Mouse (Mus musculus) lung, adult 2 months (tissue): ENCODE results near the gene Camkmt. TPM values are rescaled to one million over a fixed set of nuclear protein-coding genes. Genes with fewer than 3 reads are reported as not detected.

Source experiments
- DNase-seq: peaks from one replicate; pipeline ENCODE4 v3.0.0; 2022
- H3K4me1 ChIP-seq: fragments of 200-500 bp; 2 replicates; pipeline ENCODE4 v1.6.1; 2011; ENCODE audit warnings: low read length; ENCODE audit not compliant: control insufficient read depth, insufficient read depth
- H3K4me3 ChIP-seq: fragments of 200-500 bp; replicated peaks from 2 replicates; pipeline ENCODE3; 2011; ENCODE audit warnings: low read depth, mild to moderate bottlenecking, control low read depth, low read length; ENCODE audit errors: extremely low read depth
- CTCF ChIP-seq: fragments of 200-500 bp; IDR thresholded peaks from 2 replicates; pipeline ENCODE4 v1.5.1; 2011; ENCODE audit warnings: mild to moderate bottlenecking, low read length, control low read depth; ENCODE audit not compliant: insufficient read depth
- POLR2A ChIP-seq: fragments of 200-500 bp; IDR thresholded peaks from 2 replicates; pipeline ENCODE4 v1.6.1; 2011; ENCODE audit warnings: low read depth, mild to moderate bottlenecking, control low read depth, low read length, borderline replicate concordance; ENCODE audit errors: extremely low read depth
- WGBS: fragments of 180-500 bp; shearing (Covaris S2); methylation state at CpG from one replicate; pipeline ENCODE4 v1.1.7; 2018; 5-methylcytosine and 5-hydroxymethylcytosine counted together
- polyA plus RNA-seq: library from polyadenylated mRNA; depleted of rRNA; stranded (reverse); fragments of >200 nt; gene quantifications from 2 replicates; pipeline ENCODE4 v1.2.3, GENCODE M21; 2012

Gene Camkmt
- polyA plus RNA-seq, 1 experiment, result 1.8 TPM

GRCm38 (mm10) chr17:85063560-85063959 is 26.8 kb upstream of the Camkmt start:
- Histone ChIP-seq H3K4me3 (no peak overlapping the region), H3K4me1 (no peaks in the 10 kb centered on the region)
- no peak for DNase-seq
- WGBS, result 84% methylated on average over 7 of the region's 7 CpGs
- TF ChIP-seq CTCF (no peak), POLR2A (no peak)

- no peak overlapping the region for H3K4me3 ChIP-seq
- 91% methylated on average over 7 of the region's 7 CpGs for WGBS
Observed at GRCm38 (mm10) chr17:85067331-85067730, 23.0 kb upstream of the Camkmt start.

DNA sequence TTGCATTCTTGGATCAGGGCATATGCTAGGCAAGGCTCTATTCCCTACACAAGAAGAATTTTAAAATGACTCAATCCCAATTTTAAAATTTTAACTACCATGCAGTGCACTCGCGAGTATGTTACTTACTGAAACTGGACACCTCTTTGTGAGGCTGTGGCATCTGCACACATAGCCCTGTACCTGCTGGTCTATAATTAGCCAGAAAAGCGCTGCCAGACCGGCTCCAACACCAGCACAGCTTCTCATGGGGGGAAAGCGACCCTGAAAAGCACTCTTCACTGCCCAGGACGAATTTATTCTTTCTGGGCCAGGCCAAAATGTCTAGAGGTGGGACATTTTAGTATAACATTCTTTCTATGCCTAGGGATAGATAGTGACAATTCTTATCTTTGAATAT is 19.7 kb upstream of the Camkmt start:
- Histone ChIP-seq H3K4me1 (no peaks in the 10 kb centered on the region), H3K4me3 (no peak overlapping the region)
- no peak for TF ChIP-seq POLR2A
- no peak for TF ChIP-seq CTCF
- DNase-seq, result no peak
- 83% methylated on average over 6 of the region's 6 CpGs for WGBS

More at GRCm38 (mm10) chr17:85067331-85067730, 23.0 kb upstream of the Camkmt start:
- H3K4me1 ChIP-seq, result no peaks in the 10 kb centered on the region
- no peak for DNase-seq
- no peak for TF ChIP-seq CTCF
- no peak for TF ChIP-seq POLR2A

DNA sequence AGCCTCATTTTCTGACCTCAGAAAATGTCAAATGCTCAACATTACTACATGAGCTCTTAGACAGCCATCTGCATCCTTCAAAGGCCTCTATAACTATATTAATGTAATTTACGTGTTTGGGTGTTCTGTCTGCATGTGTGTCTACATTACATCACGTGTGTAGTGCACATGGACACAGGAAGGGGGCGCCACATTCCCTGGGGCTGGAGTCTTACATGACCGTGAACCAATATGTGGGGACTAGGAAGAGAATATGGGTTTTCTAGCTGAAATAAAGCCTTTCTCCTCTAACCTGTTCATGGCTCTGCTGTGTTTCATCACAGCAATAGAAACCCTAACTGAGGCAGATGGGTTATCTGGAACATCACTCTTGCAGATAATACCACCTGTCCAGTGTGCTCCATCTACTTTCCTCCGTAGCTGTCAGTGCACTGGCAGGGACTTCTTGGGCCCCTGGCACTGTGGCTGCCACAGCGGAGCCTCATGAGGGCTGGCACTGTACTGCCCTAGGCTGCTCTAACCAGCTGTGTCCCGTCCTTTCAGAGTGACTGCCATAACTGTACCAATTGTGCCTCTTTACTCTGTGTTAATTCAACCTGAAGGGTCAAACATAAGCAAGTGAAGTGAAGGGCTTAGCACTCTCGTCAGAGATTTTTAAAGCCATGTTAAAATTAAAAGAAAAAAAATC is 19.1 kb upstream of the Camkmt start:
- no peak for TF ChIP-seq CTCF
- TF ChIP-seq POLR2A, result no peak
- H3K4me3 ChIP-seq, result no peak overlapping the region
- DNase-seq, result no peak
- WGBS, result 93% methylated on average over 8 of the region's 8 CpGs
- H3K4me1 ChIP-seq, result no peaks in the 10 kb centered on the region

DNA sequence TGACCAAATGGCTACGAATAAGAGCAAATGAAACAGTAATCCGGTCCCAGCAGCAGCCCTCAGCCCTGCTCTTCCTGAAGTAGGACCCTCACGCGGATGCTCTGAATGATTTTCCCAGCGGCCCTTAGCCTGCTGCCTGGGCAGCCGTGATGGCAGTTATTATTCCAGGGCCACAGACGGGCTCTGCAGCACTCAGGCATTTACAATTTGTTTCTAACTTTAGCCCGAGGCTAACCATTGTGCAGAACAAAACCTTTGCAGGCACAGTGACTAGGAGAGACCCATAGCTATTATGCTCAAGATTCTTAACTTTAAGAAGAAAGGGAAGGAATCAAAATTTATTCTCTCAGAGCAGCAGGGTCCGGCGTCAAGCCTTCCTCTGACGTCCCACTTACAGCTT is 18.0 kb upstream of the Camkmt start:
- no peak for DNase-seq
- Histone ChIP-seq H3K4me1 (no peaks in the 10 kb centered on the region), H3K4me3 (no peak overlapping the region)
- WGBS, result 79% methylated on average over 11 of the region's 11 CpGs
- TF ChIP-seq CTCF, result no peak
- TF ChIP-seq POLR2A, result no peak

GRCm38 (mm10) chr17:85073214-85073613 is 17.1 kb upstream of the Camkmt start:
- Histone ChIP-seq H3K4me1 (no peaks in the 10 kb centered on the region), H3K4me3 (no peak overlapping the region)
- TF ChIP-seq CTCF, result no peak
- no peak for TF ChIP-seq POLR2A
- 84% methylated on average over 7 of the region's 7 CpGs for WGBS
- DNase-seq, result no peak

DNA sequence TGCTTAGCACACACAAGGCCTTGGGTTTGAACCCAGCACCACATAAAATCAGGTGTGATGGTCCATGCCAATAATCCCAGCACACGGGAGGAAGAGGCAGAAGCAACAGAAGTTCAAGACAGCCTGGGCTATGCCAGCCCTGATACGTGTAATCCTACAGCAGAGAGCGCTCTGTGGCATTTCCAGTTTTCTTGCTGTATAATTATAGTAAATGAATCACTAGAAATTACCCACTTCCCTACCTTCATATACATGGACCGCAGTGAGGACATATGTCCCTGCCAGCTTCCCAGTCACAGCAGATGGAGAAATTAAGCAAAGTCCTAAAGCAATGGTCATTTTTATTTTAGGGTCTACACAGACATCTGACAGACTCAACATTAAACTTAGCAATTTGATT is 16.3 kb upstream of the Camkmt start:
- no peak for DNase-seq
- no peak overlapping the region for H3K4me3 ChIP-seq
- TF ChIP-seq CTCF (no peak), POLR2A (no peak)
- WGBS, result 96% methylated on average over 4 of the region's 4 CpGs
- H3K4me1 ChIP-seq, result no peaks in the 10 kb centered on the region

GRCm38 (mm10) chr17:85079276-85079675 is 11.1 kb upstream of the Camkmt start:
- Histone ChIP-seq H3K4me1 (no peaks in the 10 kb centered on the region), H3K4me3 (no peak overlapping the region)
- no peak for DNase-seq
- 91% methylated on average over 3 of the region's 3 CpGs for WGBS
- TF ChIP-seq POLR2A (no peak), CTCF (no peak)

- H3K4me3 ChIP-seq, result no peak overlapping the region
- DNase-seq, result no peak
- WGBS, result 92% methylated on average over 11 of the region's 11 CpGs
- TF ChIP-seq POLR2A (no peak), CTCF (no peak)
- no peaks in the 10 kb centered on the region for H3K4me1 ChIP-seq
Observed at GRCm38 (mm10) chr17:85080781-85081180, 9.6 kb upstream of the Camkmt start.

GRCm38 (mm10) chr17:85085335-85085734 is 5.0 kb upstream of the Camkmt start:
- no peak for TF ChIP-seq POLR2A
- TF ChIP-seq CTCF, result no peak
- WGBS, result 63% methylated on average over 2 of the region's 2 CpGs

More at GRCm38 (mm10) chr17:85085335-85085734, 5.0 kb upstream of the Camkmt start:
- Histone ChIP-seq H3K4me1 (no peaks in the 10 kb centered on the region), H3K4me3 (no peak overlapping the region)
- no peak for DNase-seq
